Comparison of ENCODE assay signal across 17 mouse cellular contexts in the genomic region with DNA sequence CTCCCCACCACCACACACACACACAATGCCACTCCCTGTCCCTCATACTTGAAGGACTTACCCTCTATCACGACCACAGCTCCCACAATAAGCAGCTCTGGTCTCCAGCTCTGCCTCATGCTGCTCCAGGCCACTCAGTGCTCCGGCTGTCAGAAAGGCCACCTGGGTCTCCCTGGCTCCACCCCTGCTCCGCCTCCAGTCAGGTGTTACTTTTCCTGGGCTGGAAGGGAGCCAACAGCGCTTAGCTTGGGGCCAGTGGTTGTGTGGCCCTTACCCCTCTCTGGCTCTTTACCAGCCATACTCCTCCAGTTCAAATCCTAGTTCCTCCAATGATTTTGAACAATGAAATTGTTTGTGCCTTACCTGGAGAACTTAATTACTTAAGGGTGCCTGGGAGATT. TPM values are rescaled to one million over a fixed set of nuclear protein-coding genes. Genes with fewer than 3 reads are reported as not detected.
DNase-seq lines count a peak whose midpoint lies in the region; ATAC-seq and TF ChIP-seq lines count a peak whose summit lies in the region.
"Had no signal": no experiment of that assay in that cellular context is flagged by ENCODE, and none has a peak within 500 bp of the region (broad histone marks: within the 10 kb centered on the region; RNA-seq: fewer than 3 reads in every experiment).

A gene (minus strand): TSS at position 173 of the 400 bp plus-strand sequence.

- no peak for DNase-seq in limb, embryonic 10.5 days (ENCODE audit: low spot score)
- DNase-seq in kidney, adult 2 months: peak; percentile 89
- peak; percentile 68 to 79 for DNase-seq in kidney, postnatal 4 days
- no peak for DNase-seq in midbrain, embryonic 11.5 days (ENCODE audit: low spot score, missing footprints)
- no peak for DNase-seq in urinary bladder, postnatal 36 days (ENCODE audit: low spot score in 2 of 2)
- DNase-seq: adrenal gland, adult 8-10 months; heart, adult 2 months; heart, postnatal 10 days; thymus, postnatal 25 days had no signal

- no peaks in the 10 kb centered on the region for H3K9me3 ChIP-seq in limb, embryonic 15.5 days
- H3K9me3 ChIP-seq in limb, embryonic 10.5 days (replicated peaks): no peaks in the 10 kb centered on the region
- H3K9me3 ChIP-seq in stomach, embryonic 16.5 days (replicated peaks; ENCODE audit: control insufficient read depth, low read length): no peaks in the 10 kb centered on the region
- H3K9me3 ChIP-seq in midbrain, embryonic 11.5 days (ENCODE audit: control insufficient read depth, low read length): no peaks in the 10 kb centered on the region
- H3K9me3 ChIP-seq: embryonic facial prominence, embryonic 12.5 days; forebrain, embryonic 15.5 days; G1E; lung, embryonic 15.5 days; midbrain, embryonic 15.5 days had no signal

- H3K36me3 ChIP-seq in limb, embryonic 15.5 days: peaks cover 72% of the 10 kb centered on the region
- peaks cover 80% of the 10 kb centered on the region for H3K36me3 ChIP-seq in limb, embryonic 10.5 days
- no peaks in the 10 kb centered on the region; the same call in 1 of the 2 replicates for H3K36me3 ChIP-seq in kidney, adult 2 months (ENCODE audit: control insufficient read depth, insufficient read depth, low read length)
- H3K36me3 ChIP-seq in stomach, embryonic 16.5 days (ENCODE audit: control insufficient read depth, insufficient read depth, low read length): 0 out of 2 replicates have a peak, but pooled peaks cover 5% of the 10 kb centered on the region
- peaks cover 16% of the 10 kb centered on the region; the same call in 1 of the 2 replicates for H3K36me3 ChIP-seq in midbrain, embryonic 11.5 days (ENCODE audit: control insufficient read depth, insufficient read depth, low read length)

- no peak within 1 kb of the TSS for H3K4me2 ChIP-seq in limb, embryonic 15.5 days
- H3K4me2 ChIP-seq in stomach, embryonic 16.5 days (ENCODE audit: low read depth, low read length): no peak within 1 kb of the TSS
- no peak within 1 kb of the TSS for H3K4me2 ChIP-seq in midbrain, embryonic 11.5 days
- H3K4me2 ChIP-seq: embryonic facial prominence, embryonic 12.5 days; forebrain, embryonic 15.5 days; lung, embryonic 15.5 days; midbrain, embryonic 15.5 days had no signal

- peak within 1 kb of the TSS; percentile 3; the same call in 1 of the 2 replicates for H3K27ac ChIP-seq in limb, embryonic 15.5 days
- no peak within 1 kb of the TSS for H3K27ac ChIP-seq in limb, embryonic 10.5 days
- H3K27ac ChIP-seq in kidney, adult 2 months (ENCODE audit: insufficient read depth, low read depth, low read length): no peak within 1 kb of the TSS
- H3K27ac ChIP-seq in stomach, embryonic 16.5 days (ENCODE audit: low read length): no peak within 1 kb of the TSS
- H3K27ac ChIP-seq in midbrain, embryonic 11.5 days (ENCODE audit: low read depth, low read length): no peak within 1 kb of the TSS
- H3K27ac ChIP-seq: embryonic facial prominence, embryonic 12.5 days; forebrain, embryonic 15.5 days; heart, adult 2 months; hindbrain, postnatal 0 days; lung, embryonic 15.5 days; midbrain, embryonic 15.5 days had no signal

- H3K9ac ChIP-seq in limb, embryonic 15.5 days: no peak within 1 kb of the TSS
- no peak within 1 kb of the TSS for H3K9ac ChIP-seq in stomach, embryonic 16.5 days (ENCODE audit: low read length)
- H3K9ac ChIP-seq in midbrain, embryonic 11.5 days (ENCODE audit: low read length): no peak within 1 kb of the TSS
- H3K9ac ChIP-seq: embryonic facial prominence, embryonic 12.5 days; forebrain, embryonic 15.5 days; lung, embryonic 15.5 days; midbrain, embryonic 15.5 days had no signal

- WGBS in limb, embryonic 15.5 days: 20% methylated on average over 4 of the region's 4 CpGs
- WGBS in limb, embryonic 10.5 days: 25% methylated on average over 4 of the region's 4 CpGs
- WGBS in kidney, adult 2 months: 20% methylated on average over 4 of the region's 4 CpGs
- WGBS in stomach, embryonic 16.5 days: 26% methylated on average over 4 of the region's 4 CpGs
- 40% methylated on average over 4 of the region's 4 CpGs for WGBS in midbrain, embryonic 11.5 days

- no peak for TF ChIP-seq POLR2A in kidney, adult 2 months (IDR thresholded peaks at IDR 0.05; ENCODE audit: low read depth, low read length)

- no peak within 1 kb of the TSS for H3K4me3 ChIP-seq in limb, embryonic 15.5 days
- no peak within 1 kb of the TSS for H3K4me3 ChIP-seq in limb, embryonic 10.5 days
- no peak within 1 kb of the TSS for H3K4me3 ChIP-seq in kidney, adult 2 months (ENCODE audit: insufficient read depth, low read depth, low read length)
- no peak within 1 kb of the TSS for H3K4me3 ChIP-seq in stomach, embryonic 16.5 days (replicated peaks; ENCODE audit: low read length)
- no peak within 1 kb of the TSS for H3K4me3 ChIP-seq in midbrain, embryonic 11.5 days (ENCODE audit: low read depth, low read length)
- H3K4me3 ChIP-seq: embryonic facial prominence, embryonic 12.5 days; forebrain, embryonic 15.5 days; heart, adult 2 months; lung, embryonic 15.5 days; midbrain, embryonic 15.5 days had no signal

- ATAC-seq in limb, embryonic 15.5 days (ENCODE audit: insufficient number of reproducible peaks, low FRiP score, low TSS enrichment, low read depth): no peak
- peak; percentile 8; the same call in 1 of the 2 replicates for ATAC-seq in stomach, embryonic 16.5 days (ENCODE audit: insufficient read depth, low FRiP score)
- no peak for ATAC-seq in midbrain, embryonic 11.5 days (ENCODE audit: low FRiP score)
- ATAC-seq: forebrain, embryonic 15.5 days; hindbrain, postnatal 0 days; midbrain, embryonic 15.5 days had no signal

- peaks cover 26% of the 10 kb centered on the region for H3K4me1 ChIP-seq in limb, embryonic 15.5 days
- peaks cover 13% of the 10 kb centered on the region for H3K4me1 ChIP-seq in limb, embryonic 10.5 days
- H3K4me1 ChIP-seq in kidney, adult 2 months (ENCODE audit: control insufficient read depth, insufficient read depth, low read length): no peaks in the 10 kb centered on the region; the same call in 1 of the 2 replicates
- H3K4me1 ChIP-seq in stomach, embryonic 16.5 days (ENCODE audit: control insufficient read depth, insufficient read depth, low read length): peaks cover 7% of the 10 kb centered on the region
- H3K4me1 ChIP-seq in midbrain, embryonic 11.5 days (ENCODE audit: control insufficient read depth, insufficient read depth, low read length): peaks cover 7% of the 10 kb centered on the region

- no peaks in the 10 kb centered on the region for H3K27me3 ChIP-seq in limb, embryonic 15.5 days
- H3K27me3 ChIP-seq in limb, embryonic 10.5 days (ENCODE audit: low read depth, poor library complexity, severe bottlenecking): no peaks in the 10 kb centered on the region
- no peaks in the 10 kb centered on the region for H3K27me3 ChIP-seq in kidney, adult 2 months (replicated peaks; ENCODE audit: control insufficient read depth, insufficient read depth, low read length)
- no peaks in the 10 kb centered on the region for H3K27me3 ChIP-seq in stomach, embryonic 16.5 days (ENCODE audit: control insufficient read depth, insufficient read depth, low read length)
- H3K27me3 ChIP-seq in midbrain, embryonic 11.5 days (ENCODE audit: control insufficient read depth, insufficient read depth, low read length): no peaks in the 10 kb centered on the region
- H3K27me3 ChIP-seq: embryonic facial prominence, embryonic 12.5 days; forebrain, embryonic 15.5 days; lung, embryonic 15.5 days; midbrain, embryonic 15.5 days had no signal

- TF ChIP-seq CTCF in kidney, adult 2 months (conservative IDR thresholded peaks at IDR 0.05; ENCODE audit: insufficient read depth, insufficient read length, low read depth, low read length): no peak

RNA-seq across cellular contexts. Expression of the gene that starts here (rescaled TPM):
- 2.2 and 2.4 TPM in 2 replicates for polyA plus RNA-seq in limb, embryonic 15.5 days (2015; fragmentation: Nextera tagmentation; extraction: Ambion mirVana)
- polyA plus RNA-seq in limb, embryonic 10.5 days (2016; fragmentation: Nextera tagmentation; extraction: Ambion mirVana): 0.50 and 0.75 TPM in 2 replicates
- 5.1 and 7.5 TPM in 2 replicates for polyA plus RNA-seq in kidney, adult 2 months (2012; rRNA removed)
- polyA plus RNA-seq in stomach, embryonic 16.5 days (2015; fragmentation: Nextera tagmentation; extraction: Ambion mirVana): 1.7 and 1.8 TPM in 2 replicates
- polyA plus RNA-seq in midbrain, embryonic 11.5 days (2014; fragmentation: Nextera tagmentation; extraction: Ambion mirVana): 0.32 and 0.36 TPM in 2 replicates

Comparison
In these comparisons a context has a peak if more than half of its experiments do, and no peak if none do; other contexts are left out.
1. DNase-seq: peak in kidney, adult 2 months (single experiment) and kidney, postnatal 4 days (2 of 2); none in limb, embryonic 10.5 days (single experiment), midbrain, embryonic 11.5 days (single experiment) and urinary bladder, postnatal 36 days (0 of 2).